Mouse (Mus musculus) stomach, postnatal 0 days (tissue): ENCODE data around the gene Trim52. TPM values are rescaled to one million over a fixed set of nuclear protein-coding genes. Genes with fewer than 3 reads are reported as not detected.

Source experiments
- ATAC-seq: fragments of 200-750 bp; cut with Nextera tagmentation; 2 replicates; pipeline ENCODE4 v1.8.0; 2017; ENCODE audit not compliant: low FRiP score, low TSS enrichment
- DNase-seq: peaks from one replicate; pipeline ENCODE4 v3.0.0-alpha.2; 2016; ENCODE audit warnings: low spot score
- H3K27ac ChIP-seq: fragments of 300-500 bp; sonication (generic); replicated peaks from 2 replicates; pipeline ENCODE4 v1.5.1; 2014; ENCODE audit warnings: mild to moderate bottlenecking, control low read depth
- H3K27me3 ChIP-seq: fragments of 300-500 bp; sonication (generic); 2 replicates; pipeline ENCODE4 v1.6.1; 2014; ENCODE audit warnings: low read length; ENCODE audit not compliant: control insufficient read depth, insufficient read depth
- H3K36me3 ChIP-seq: fragments of 300-500 bp; sonication (generic); 2 replicates; pipeline ENCODE4 v1.6.1; 2014; ENCODE audit warnings: low read length, mixed read lengths; ENCODE audit not compliant: control insufficient read depth, insufficient read depth
- H3K4me1 ChIP-seq: fragments of 300-500 bp; sonication (generic); replicated peaks from 2 replicates; pipeline ENCODE4 v1.6.1; 2014; ENCODE audit warnings: antibody characterized with exemption; ENCODE audit not compliant: control insufficient read depth, insufficient read depth
- H3K4me2 ChIP-seq: fragments of 300-500 bp; sonication (generic); replicated peaks from 2 replicates; pipeline ENCODE4 v1.6.1; 2014; ENCODE audit warnings: low read depth, mild to moderate bottlenecking, control low read depth, moderate library complexity
- H3K4me3 ChIP-seq: fragments of 300-500 bp; sonication (generic); 2 replicates; pipeline ENCODE4 v1.5.1; 2014; ENCODE audit warnings: low read depth, low read length, control low read depth
- H3K9ac ChIP-seq: fragments of 300-500 bp; sonication (generic); 2 replicates; pipeline ENCODE4 v1.6.1; 2014; ENCODE audit warnings: mild to moderate bottlenecking, low read length, control low read depth, mixed read lengths
- H3K9me3 ChIP-seq: fragments of 300-500 bp; sonication (generic); 2 replicates; pipeline ENCODE4 v1.6.1; 2016; ENCODE audit warnings: low read length; ENCODE audit not compliant: control insufficient read depth
- CTCF ChIP-seq: IDR thresholded peaks from 2 replicates; pipeline ENCODE4 v1.5.1; 2016; ENCODE audit warnings: antibody characterized with exemption, low read depth, mild to moderate bottlenecking, moderate library complexity
- EP300 ChIP-seq: optimal IDR thresholded peaks from 2 replicates; pipeline ENCODE3; 2016; ENCODE audit warnings: antibody characterized with exemption
- WGBS: fragments of 180-500 bp; shearing (Covaris S2); extraction: QIAGEN DNeasy Blood & Tissue Kit; methylation state at CpG from one replicate; pipeline ENCODE4 v1.1.7; 2014; 5-methylcytosine and 5-hydroxymethylcytosine counted together
- polyA plus RNA-seq: library from polyadenylated mRNA; unstranded; fragments of >200 nt; fragmentation: Nextera tagmentation; extraction: Ambion mirVana; gene quantifications from 2 replicates; pipeline ENCODE4 v1.2.1, GENCODE M21; 2015

Gene Trim52
- polyA plus RNA-seq, 1 experiment from 2014 or later = not detected

GRCm38 (mm10) chr14:106106425-106106824, 427 bp downstream of the Trim52 start:
- no peak for DNase-seq
- no peak for TF ChIP-seq CTCF
- TF ChIP-seq EP300 = no peak
- no peaks in the 10 kb centered on the region for H3K27me3 ChIP-seq
- H3K4me1 ChIP-seq = no peaks in the 10 kb centered on the region
- 99% methylated on average over 22 of the region's 22 CpGs for WGBS
- H3K27ac ChIP-seq = no peak overlapping the region
- H3K9me3 ChIP-seq = no peaks in the 10 kb centered on the region
- no peak overlapping the region for H3K4me2 ChIP-seq
- H3K9ac ChIP-seq = no peak overlapping the region
- no peak for ATAC-seq
- H3K36me3 ChIP-seq = no peaks in the 10 kb centered on the region
- H3K4me3 ChIP-seq = no peak overlapping the region

- ATAC-seq (no peak), DNase-seq (no peak)
- WGBS = 42% methylated on average over 2 of the region's 2 CpGs
- H3K4me2 ChIP-seq = no peak overlapping the region
- H3K4me3 ChIP-seq = no peak overlapping the region
- no peaks in the 10 kb centered on the region for H3K9me3 ChIP-seq
- no peaks in the 10 kb centered on the region for H3K4me1 ChIP-seq
- no peaks in the 10 kb centered on the region for H3K36me3 ChIP-seq
- TF ChIP-seq EP300 (no peak), CTCF (no peak)
- H3K27ac ChIP-seq = no peak overlapping the region
- no peak overlapping the region for H3K9ac ChIP-seq
- no peaks in the 10 kb centered on the region for H3K27me3 ChIP-seq
Measured at GRCm38 (mm10) chr14:106119371-106119770, 13.4 kb downstream of the Trim52 start.

GRCm38 (mm10) chr14:106136272-106136671, 30.3 kb downstream of the Trim52 start:
- H3K27ac ChIP-seq = no peak overlapping the region
- H3K9ac ChIP-seq = no peak overlapping the region
- H3K4me3 ChIP-seq = no peak overlapping the region
- no peaks in the 10 kb centered on the region for H3K27me3 ChIP-seq
- no peak for DNase-seq
- no peaks in the 10 kb centered on the region for H3K36me3 ChIP-seq
- TF ChIP-seq EP300 = no peak
- no peak for TF ChIP-seq CTCF
- no peak for ATAC-seq
- no peak overlapping the region for H3K4me2 ChIP-seq
- no peaks in the 10 kb centered on the region for H3K9me3 ChIP-seq
- no peaks in the 10 kb centered on the region for H3K4me1 ChIP-seq

GRCm38 (mm10) chr14:106151188-106151587, 45.2 kb downstream of the Trim52 start:
- no peak overlapping the region for H3K9ac ChIP-seq
- no peak overlapping the region for H3K27ac ChIP-seq
- H3K4me2 ChIP-seq = no peak overlapping the region
- no peak for TF ChIP-seq CTCF
- no peak for TF ChIP-seq EP300
- H3K36me3 ChIP-seq = no peaks in the 10 kb centered on the region
- DNase-seq = no peak
- no peak overlapping the region for H3K4me3 ChIP-seq
- 43% methylated on average over 2 of the region's 2 CpGs for WGBS
- no peaks in the 10 kb centered on the region for H3K27me3 ChIP-seq
- no peaks in the 10 kb centered on the region for H3K4me1 ChIP-seq
- no peak for ATAC-seq
- no peaks in the 10 kb centered on the region for H3K9me3 ChIP-seq

- Histone ChIP-seq H3K27ac (no peak overlapping the region), H3K9ac (no peak overlapping the region), H3K36me3 (no peaks in the 10 kb centered on the region), H3K4me2 (no peak overlapping the region), H3K4me1 (no peaks in the 10 kb centered on the region), H3K4me3 (no peak overlapping the region), H3K27me3 (no peaks in the 10 kb centered on the region), H3K9me3 (no peaks in the 10 kb centered on the region)
- DNase-seq (peak; percentile 26), ATAC-seq (peak; percentile 99)
- WGBS = 67% methylated on average over 7 of the region's 7 CpGs
- no peak for TF ChIP-seq EP300
- no peak for TF ChIP-seq CTCF
Measured at GRCm38 (mm10) chr14:106154879-106155576, 49.0 kb downstream of the Trim52 start.

GRCm38 (mm10) chr14:106156533-106156932, 50.5 kb downstream of the Trim52 start:
- WGBS = 63% methylated on average over 1 of the region's 1 CpGs
- no peak for DNase-seq
- Histone ChIP-seq H3K9me3 (no peaks in the 10 kb centered on the region), H3K4me1 (no peaks in the 10 kb centered on the region), H3K4me3 (no peak overlapping the region), H3K4me2 (no peak overlapping the region), H3K9ac (no peak overlapping the region), H3K27me3 (no peaks in the 10 kb centered on the region), H3K27ac (no peak overlapping the region), H3K36me3 (no peaks in the 10 kb centered on the region)
- TF ChIP-seq EP300 (no peak), CTCF (no peak)
- no peak for ATAC-seq
